Mouse (Mus musculus) forelimb bud, embryonic 11.5 days (tissue): ENCODE data around the gene Trio.

Experiments
- DNase-seq: peaks from one replicate; pipeline ENCODE4 v3.0.0-alpha.2; 2012; ENCODE audit warnings: low read depth, low spot score

Trio gene

DNA sequence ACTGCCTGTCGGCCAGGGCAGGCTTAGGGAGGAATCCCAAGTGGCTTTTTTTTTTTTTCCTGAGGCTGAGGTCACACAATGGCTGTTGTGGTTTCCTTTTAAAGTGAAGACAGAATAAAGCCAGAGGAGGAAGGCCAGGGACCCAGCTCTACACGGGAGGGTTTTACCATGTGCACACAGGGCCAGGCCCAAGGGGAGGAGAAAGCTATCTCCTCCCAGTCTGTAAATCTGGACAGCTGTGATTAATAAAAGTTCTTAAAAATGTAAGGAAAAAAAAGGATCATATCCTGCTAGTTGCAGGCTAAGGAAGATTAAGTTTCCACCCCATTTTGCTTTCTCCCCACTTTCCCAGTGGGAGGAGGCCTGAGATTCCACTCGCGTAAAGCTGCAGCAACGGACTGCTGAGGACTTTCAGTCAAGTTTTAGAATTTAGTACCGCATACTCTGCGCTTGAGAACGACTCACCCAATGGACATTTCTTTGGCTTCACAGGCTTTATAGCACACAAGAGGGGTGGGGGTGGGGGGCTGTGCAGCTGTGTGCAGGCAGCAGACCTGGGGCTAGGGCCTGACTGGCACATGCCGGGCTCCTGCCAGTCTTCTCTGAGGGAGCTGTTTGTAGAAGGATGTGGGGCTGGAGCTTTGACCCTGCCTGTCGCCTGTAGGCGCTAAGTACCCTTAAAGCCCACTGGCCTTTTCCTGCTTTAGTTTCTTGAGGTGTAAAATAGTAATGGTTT lies 248.0 kb downstream of the Trio start:
- no peak for DNase-seq

DNA sequence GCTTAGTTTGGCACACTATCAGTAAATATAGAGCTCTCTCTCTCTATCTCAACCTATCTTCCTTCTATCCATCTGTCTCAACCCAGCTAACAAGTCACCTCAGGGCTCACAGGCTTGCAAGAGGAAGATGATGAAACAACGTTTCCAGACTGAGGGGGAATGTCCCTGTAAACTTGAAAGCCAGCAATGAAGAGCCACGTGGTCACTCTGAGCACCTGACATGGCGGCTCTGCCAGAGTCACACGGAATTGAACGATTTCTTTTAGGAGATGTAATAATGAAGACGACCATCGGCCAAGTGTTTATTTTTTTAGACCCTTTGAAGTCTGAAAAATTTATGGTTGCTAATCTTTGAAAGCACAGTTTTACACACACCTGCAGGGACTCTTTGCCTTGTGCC lies 251.2 kb downstream of the Trio start:
- DNase-seq: no peak

DNA sequence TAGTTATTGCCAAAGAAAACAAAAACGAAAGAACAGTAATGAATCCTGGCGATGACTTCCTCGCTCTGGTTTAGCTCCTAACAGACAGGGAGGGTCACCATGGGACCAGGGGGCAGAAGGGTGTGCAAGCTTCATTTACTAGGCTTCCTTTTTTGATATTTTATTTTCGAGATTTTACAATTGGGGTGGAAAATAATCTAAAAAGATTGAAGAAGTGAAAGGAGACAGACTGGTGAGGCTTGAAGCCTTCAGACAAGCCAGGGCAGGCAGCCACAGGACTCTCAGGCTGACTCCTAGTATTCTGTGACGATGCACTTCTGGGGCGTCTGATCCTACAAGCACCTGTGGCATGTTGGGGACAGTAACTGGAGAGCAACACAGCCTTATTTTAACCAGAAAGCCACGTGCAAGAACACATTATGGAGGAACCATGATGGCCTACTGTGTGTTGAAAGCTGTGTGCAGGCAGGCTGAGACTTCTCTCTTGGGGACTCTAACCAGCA lies 253.5 kb downstream of the Trio start:
- no peak for DNase-seq

DNA sequence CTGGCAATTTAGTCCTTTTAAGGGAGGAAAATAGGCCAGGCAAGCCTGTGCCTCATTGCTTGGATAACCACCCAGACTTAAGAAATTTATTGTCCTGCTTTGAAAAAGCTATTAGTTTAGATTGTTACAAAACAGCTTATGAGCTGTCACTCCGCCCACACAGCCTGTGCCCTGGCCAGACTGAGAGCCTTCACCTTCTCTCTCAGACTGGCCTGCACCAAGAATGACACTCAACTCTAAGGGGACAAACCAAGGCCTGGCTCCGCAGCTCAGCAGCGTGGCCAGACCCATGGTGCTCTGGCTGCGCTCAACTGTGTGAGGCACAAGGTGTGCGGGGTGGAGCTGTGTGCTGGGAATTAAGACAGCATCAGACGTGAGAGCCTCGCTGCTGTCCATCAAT lies 254.1 kb downstream of the Trio start:
- DNase-seq: no peak

DNA sequence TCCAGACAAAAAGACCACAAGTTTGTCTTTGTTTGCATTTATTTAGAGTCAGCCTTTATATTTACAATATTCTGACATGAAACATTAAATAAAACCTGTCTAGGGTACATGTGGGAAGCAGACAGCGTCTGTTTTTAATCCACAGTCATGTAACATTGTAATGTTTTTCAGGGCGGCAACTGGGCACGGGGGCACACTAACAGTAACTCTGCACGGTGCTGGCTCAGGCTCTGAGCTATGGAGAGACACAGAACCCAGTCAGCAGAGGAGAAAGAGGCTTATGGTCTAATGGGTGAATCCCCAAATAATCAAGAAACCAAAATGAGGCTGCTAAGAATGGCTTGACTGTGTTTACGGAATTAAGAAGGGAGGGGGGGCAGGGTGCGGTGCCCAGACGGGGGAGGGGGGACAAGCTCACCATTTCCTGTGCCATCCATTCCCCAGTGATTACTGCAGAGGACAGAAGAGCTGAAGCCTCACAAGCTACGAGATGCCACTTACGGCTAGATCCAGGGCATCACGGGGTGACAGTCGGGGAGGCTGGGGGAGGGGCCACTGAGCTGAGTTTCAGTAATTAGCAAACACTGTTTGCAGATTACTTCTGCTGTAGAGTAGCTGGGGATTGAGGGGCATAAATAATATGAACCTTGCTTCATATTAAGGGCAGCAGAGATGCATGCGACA lies 255.0 kb downstream of the Trio start:
- no peak for DNase-seq

DNA sequence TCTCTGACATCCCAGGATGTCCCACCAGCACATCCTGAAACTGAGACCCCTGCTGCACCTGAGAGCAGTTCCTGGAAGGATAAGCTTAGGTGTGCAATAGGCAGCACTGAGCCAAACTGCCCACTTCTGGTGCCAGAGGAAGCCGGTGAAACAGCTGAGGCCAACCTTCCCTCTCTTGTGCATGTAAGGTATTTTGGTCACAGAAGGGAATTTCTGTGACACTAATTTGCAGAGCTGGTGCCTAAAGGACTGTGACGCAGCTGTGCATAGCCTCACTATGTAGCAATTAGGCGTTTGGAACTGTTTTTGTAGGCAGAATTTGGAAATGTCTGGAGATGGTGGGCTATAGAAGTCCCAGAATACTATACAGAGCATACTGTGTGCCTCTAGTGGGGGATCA lies 264.2 kb downstream of the Trio start:
- DNase-seq: no peak

DNA sequence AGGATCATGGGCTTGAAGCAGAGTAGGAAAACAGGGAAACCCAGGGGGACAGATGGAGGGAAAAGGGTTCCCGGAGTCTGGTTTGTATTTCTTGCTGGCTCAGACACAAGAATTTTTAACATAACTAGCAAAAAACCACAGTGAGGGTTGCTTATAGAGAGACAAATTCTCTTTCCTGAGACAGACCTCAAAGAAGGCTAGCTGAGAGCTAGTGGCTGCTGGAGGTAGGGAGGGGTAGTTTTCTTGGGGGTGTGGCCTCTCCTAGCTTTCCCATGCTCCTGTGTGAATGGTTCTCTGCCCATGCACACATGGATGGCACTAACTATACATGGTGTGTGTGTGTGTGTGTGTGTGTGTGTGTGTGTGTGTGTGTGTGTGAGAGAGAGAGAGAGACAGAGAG lies 265.0 kb downstream of the Trio start:
- DNase-seq: no peak

DNA sequence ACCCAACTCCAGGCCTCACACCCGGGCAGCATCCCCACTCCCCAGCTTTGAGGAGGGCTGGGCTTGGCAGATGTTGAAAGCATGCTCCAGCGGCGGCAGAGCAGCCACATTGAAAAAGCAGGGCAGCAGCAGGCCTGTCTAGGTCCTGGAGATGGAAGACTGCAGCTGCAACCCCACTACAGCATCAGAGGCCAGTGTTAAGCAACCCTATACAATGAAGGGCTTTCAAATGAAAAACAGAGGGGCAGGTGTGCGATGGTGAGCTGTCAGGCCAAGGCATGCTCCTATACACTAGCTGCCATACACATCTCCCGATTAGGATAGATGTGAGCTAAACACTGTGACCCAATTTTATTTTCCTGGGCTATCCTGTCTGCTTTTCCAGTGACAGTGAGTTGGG lies 265.8 kb downstream of the Trio start:
- no peak for DNase-seq

DNA sequence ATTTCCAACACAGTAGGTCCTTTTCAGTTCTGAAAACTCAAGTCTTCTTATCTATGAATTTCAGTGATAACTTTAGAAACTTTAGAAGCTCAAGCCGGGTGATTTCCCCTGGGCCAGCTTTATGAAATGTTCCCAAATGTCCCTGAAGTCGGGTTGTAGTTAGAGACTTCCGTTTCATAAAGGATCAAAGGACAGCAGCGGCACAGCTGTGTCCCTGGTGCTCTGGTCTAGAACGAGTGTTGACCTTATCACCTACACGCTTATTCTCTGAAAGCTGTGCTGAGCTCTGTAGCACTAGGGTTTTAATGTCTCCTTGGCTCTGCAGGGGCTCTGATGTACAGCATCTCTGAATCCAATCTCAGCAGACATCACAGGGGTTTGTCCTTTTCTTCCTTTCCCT lies 267.0 kb downstream of the Trio start:
- DNase-seq: no peak

DNA sequence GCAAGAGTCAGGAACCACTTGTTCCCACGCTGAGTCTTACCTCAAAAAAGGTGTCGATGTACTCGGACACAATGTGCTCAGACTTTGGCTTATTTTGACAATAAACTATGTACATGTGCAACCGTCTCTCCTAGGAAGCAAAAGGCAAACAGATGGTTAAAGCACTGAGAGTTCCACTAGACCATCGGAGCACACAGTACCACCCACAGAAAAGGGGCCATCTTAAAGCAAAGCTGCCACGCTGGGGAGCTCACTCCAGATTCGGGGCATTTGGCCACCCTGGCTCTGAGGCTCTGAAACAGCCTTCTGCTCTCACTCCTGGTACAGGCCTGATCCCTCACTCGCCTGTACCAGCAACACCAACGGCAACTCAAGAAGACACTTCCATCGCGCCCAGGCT lies 269.2 kb downstream of the Trio start:
- DNase-seq: no peak

DNA sequence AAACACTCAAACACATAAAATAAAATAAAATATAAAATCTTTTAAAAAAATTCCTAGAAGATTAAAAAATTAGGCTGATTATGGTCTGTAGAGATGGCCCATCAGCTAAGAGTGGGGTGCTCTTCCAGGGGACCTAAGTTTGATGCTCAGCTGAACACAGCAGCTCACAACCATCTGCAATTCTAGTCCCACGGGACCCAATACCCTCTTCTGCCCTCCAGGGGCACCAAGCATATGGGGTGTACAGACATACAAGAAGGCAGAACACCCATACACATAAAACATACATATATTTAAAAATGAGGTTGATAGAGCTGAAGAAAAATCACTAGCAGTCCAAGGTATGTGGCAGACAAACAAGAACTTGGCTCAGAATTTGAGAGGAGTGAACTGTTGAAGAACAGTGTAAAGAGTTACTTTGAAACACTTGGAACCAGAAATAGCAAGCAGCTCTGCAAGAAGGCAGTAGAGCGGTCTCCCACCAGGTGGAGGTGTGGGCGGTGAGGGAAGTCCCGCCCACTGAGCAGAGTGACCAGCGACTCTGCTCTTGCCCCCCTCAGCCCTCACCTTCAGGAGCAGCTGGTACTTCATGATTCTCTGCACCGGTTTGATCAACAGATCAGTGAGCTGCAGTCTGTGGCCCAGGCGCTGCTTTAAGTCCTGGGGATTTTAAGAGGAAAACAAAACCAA lies 270.9 kb downstream of the Trio start:
- DNase-seq: no peak

DNA sequence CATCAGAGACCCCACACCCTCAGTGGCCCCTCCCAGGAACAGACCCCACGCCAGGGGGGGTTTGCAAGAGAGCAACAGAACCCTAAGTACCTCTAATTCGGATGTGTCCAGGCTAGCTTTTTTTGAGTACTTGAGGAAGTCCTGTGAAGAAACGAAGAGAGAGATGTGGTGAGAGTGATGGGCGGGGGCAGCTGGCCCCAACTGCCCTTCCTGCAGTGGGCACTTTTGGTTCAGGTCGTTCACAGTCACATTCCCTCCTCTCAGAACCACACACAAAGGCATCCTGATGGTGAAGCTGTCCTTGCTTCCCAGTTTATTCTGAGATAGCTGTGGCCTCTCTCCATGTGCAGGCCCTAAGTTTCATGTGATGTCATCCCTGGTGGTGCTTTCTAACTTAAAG lies 271.7 kb downstream of the Trio start:
- no peak for DNase-seq

DNA sequence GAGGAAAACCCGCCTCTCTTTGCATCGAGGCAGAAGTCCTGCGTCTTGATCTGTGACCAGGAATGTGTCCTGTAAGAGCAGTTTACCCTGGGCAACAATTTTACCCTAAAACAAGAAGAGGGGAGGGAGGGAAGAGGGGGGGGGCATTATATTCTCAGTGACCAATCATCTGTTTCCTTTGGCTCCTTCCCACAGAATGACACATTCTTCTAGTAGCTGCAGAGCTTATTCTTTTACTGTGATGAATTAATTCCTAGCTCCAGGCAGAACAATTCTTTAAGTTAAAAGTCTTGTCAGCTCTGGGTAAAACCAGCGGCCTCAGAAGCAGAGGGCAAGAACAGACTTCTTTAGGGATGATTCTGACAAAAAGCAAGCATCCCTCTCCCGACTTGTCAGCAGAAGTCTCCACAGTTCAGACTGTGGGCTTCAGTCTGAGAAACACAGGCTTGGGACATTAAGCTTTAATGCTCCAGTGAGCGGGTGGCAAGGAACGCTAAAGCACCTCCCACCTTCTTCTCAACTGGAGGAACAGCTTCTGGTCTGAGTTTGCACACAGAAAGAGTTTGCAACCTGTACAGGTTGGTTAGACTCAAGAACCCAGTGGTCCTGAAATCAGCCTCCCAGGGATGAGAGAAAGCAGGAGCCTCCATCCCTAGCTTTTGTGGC lies 272.8 kb downstream of the Trio start:
- DNase-seq: no peak

DNA sequence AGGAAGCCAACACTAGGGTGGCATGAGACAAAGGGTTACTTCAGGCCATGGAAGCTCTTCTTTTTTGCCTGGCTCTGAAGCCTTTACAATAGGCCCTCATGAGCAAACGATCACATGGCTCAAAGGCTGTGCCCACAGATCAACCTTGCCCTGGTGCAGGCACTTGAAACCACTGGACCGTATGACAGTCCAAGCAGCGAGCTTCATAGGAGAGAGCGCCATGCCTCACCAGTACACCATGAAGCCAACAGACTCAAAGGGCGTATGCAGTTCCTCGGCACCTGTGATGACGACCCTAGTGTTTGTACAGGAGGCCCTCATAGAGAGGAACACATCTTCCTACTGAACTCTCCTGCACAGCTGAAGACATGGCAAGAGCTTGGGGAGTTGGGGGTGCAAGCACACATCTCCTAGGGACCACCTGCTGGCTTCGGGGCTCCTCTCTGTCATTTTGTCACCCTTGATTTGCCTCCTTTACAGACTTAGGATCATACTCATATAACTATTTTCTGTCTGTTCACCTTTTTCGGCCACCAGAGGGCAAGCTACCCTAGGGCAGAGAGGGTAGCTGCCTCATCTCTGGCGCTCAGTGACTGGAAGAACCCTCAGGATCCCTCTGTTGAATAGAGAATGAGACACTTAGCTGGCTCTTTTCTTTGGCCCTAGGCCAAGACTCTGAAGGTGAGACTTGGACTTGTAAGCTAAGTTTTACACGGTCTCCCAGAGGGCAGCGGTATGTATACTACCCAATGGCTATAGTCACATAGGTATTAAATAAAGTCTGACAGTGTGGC lies 273.8 kb downstream of the Trio start:
- DNase-seq: peak; percentile 32

DNA sequence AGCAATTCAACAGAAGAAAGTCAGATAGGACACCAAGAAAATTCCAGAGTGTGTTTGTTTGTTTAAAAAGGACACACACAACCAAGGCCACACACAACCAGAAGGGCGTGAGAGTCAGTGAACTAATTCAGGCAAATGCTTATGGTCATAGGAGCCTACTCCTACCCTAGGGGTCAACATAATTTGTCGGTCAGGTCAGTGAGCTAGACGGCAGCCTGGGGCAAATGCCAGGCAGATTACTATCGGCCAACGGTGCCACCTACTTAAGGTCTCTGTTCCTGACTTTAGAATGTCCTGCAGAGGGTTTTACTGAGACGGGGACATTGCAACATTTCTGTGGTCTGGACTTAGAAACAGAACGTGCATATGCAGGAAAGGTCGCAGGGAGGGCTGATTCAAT lies 276.9 kb downstream of the Trio start:
- DNase-seq: no peak

DNA sequence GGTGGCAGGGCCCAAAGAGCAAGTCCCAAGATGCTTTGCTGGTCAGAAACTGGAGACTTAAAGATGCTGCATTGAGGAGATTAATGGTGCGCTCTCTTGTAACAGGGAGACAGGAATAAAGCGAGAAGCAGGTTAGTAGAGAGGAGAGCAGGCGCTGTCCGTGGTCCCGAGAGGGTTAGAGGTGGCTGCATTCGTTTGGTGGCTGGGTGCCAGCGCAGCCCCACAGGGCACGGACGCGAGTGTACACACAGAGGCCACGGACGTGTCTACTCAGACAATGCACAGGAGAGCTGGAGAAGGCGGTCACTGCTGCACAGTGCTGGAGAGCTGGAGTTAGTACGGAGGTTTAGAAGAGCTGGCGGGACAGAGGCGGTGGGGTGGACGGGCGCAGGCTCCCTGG lies 278.1 kb downstream of the Trio start:
- DNase-seq: no peak

DNA sequence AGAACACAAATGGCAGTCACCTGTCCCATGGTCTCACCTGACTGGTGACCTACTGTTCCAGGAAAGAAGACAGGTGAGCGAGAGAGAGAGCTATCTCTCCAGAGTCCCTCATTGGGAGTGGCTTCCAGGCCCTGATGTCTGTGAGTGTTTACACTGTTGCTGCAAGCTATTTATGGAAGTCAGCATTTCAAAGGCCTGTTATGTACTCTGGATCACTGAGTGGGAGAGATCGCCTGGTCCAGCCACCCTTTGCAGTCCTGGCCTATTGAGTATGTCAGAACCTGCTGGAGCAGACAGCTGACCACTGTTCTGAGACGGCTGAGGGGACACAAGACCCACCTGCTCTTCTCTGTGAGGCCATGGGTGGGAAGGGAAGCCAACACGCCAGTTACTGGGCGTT lies 280.7 kb downstream of the Trio start:
- no peak for DNase-seq

DNA sequence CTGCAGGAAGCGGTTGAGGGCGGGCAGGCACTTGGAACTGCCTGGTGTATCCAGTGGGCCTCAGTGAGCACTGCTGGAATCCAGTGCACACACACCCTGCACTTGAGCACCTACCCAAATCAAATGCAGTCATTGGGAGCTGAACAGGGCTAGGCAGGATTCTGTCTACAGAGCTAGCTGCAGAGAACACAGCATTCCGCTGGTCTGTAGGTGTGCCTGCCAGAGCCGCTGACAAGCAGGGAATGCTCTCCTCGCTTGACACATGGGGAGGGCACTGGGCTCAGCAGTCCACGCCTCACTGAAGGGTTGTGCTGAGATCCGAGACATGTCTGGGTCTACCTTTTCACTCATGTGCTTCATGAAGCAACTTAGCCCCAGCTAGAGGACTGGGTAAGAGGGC lies 285.6 kb downstream of the Trio start:
- DNase-seq: no peak

DNA sequence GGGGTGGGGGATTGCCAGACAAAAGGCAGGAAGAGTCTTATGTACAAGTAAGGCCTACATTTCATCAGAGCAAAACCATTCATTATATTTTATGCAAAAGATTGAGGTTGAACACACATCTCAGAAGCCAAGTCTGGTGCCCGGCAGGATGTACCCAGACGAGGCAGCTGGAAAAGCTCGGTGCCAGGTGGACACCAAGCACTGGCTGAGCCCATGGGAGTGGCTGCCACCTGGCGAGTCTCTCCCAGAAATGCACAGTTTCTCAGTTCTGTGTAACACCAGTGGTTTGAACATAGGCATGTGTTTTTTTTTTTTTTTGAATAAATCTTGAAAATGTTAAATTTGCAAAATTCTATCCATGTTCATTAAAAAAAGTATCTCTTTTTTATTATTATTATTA lies 293.8 kb downstream of the Trio start:
- DNase-seq: no peak

DNA sequence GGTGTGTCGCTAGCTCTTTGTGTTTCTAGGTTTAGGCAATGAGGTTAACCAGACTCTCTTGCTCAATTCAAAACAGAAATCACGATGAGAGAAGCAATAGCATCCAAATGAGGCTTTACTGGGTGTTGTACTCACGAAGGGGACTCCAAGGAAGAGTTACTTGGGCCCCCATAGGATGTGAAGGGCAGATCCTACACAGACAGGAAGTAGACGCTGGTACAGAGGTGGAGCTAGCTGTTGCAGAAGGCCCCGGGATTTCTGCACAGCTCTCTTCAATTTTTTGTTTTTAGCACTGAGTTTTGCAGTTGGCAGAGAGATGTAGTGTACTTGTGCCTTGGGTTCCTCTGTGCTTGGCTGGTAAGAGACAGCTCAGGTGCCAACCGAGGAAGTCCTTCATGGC lies 299.4 kb downstream of the Trio start:
- no peak for DNase-seq
